ENCODE assay signal across 8 mouse cellular contexts in the genomic region with DNA sequence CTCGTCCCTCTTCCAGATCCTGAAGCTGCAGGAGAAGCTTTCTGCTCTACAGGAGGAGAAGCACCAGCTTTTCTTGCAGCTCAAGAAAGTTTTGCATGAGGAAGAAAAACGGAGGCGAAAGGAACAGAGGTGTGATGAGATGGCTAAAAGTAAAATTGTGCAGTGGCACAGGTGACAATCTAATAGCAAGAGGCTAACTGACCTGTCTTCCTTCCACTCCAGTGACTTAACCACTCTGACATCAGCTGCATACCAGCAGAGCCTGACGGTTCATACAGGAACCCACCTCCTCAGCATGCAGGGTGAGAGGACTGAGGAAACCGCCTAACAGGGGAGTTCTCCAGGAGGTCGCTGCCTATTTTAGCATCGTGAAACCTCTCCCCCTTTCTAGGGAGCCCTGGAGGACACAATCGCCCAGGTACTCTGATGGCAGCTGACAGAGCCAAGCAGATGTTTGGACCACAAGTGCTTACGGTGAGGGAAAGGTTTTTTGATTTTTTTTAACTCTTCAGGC. TPM values are rescaled to one million over a fixed set of nuclear protein-coding genes. Genes with fewer than 3 reads are reported as not detected.
DNase-seq lines count a peak whose midpoint lies in the region; ATAC-seq and TF ChIP-seq lines count a peak whose summit lies in the region.

No protein-coding gene starts in this region.

- 36% methylated on average over 9 of the region's 9 CpGs for WGBS in kidney, adult 2 months
- WGBS in hindbrain, embryonic 15.5 days, result 43% methylated on average over 9 of the region's 9 CpGs
- 41% methylated on average over 9 of the region's 9 CpGs for WGBS in midbrain, embryonic 13.5 days

- no peak overlapping the region for H3K27ac ChIP-seq in kidney, adult 2 months (ENCODE audit: insufficient read depth, low read depth, low read length)
- no peak overlapping the region for H3K27ac ChIP-seq in bone marrow macrophage, adult 2 months (ENCODE audit: insufficient read depth, low read depth, low read length)
- no peak overlapping the region for H3K27ac ChIP-seq in hindbrain, embryonic 15.5 days (replicated peaks)
- no peak overlapping the region for H3K27ac ChIP-seq in midbrain, embryonic 13.5 days

- H3K27me3 ChIP-seq in kidney, adult 2 months (replicated peaks; ENCODE audit: control insufficient read depth, insufficient read depth, low read length), result no peaks in the 10 kb centered on the region
- H3K27me3 ChIP-seq in hindbrain, embryonic 15.5 days, result no peaks in the 10 kb centered on the region
- H3K27me3 ChIP-seq in midbrain, embryonic 13.5 days, result no peaks in the 10 kb centered on the region

- TF ChIP-seq CTCF in kidney, adult 2 months (conservative IDR thresholded peaks at IDR 0.05; ENCODE audit: insufficient read depth, insufficient read length, low read depth, low read length), result no peak
- no peak for TF ChIP-seq CTCF in bone marrow macrophage, adult 2 months (IDR thresholded peaks at IDR 0.05; ENCODE audit: low read depth, low read length)

- no peak for DNase-seq in kidney, adult 2 months
- no peak for DNase-seq in kidney, adult 8-10 months
- DNase-seq in right cerebral cortex, postnatal 25 days, result no peak
- DNase-seq in T-cell, adult 2 months (ENCODE audit: low spot score), result no peak
- DNase-seq in urinary bladder, adult 18-20 months (ENCODE audit: low spot score in 2 of 2), result no peak

- TF ChIP-seq POLR2A in kidney, adult 2 months (IDR thresholded peaks at IDR 0.05; ENCODE audit: low read depth, low read length), result no peak
- no peak for TF ChIP-seq POLR2A in bone marrow macrophage, adult 2 months (IDR thresholded peaks at IDR 0.05; ENCODE audit: borderline replicate concordance, low read depth, low read length)

- H3K4me2 ChIP-seq in hindbrain, embryonic 15.5 days, result peak overlapping the region; percentile 97
- H3K4me2 ChIP-seq in midbrain, embryonic 13.5 days (replicated peaks), result peak overlapping the region; percentile 100

- no peak for ATAC-seq in hindbrain, embryonic 15.5 days (ENCODE audit: low FRiP score, low read depth)
- no peak for ATAC-seq in midbrain, embryonic 13.5 days

- H3K36me3 ChIP-seq in kidney, adult 2 months (ENCODE audit: control insufficient read depth, insufficient read depth, low read length), result peaks cover 9% of the 10 kb centered on the region; the same call in 1 of the 2 replicates
- peaks cover 72% of the 10 kb centered on the region for H3K36me3 ChIP-seq in hindbrain, embryonic 15.5 days
- peaks cover 79% of the 10 kb centered on the region for H3K36me3 ChIP-seq in midbrain, embryonic 13.5 days

- peak overlapping the region; percentile 98 for H3K4me3 ChIP-seq in kidney, adult 2 months (ENCODE audit: insufficient read depth, low read depth, low read length)
- peak overlapping the region; percentile 69 for H3K4me3 ChIP-seq in bone marrow macrophage, adult 2 months (ENCODE audit: insufficient read depth, low read length)
- peak overlapping the region; percentile 65 for H3K4me3 ChIP-seq in hindbrain, embryonic 15.5 days
- H3K4me3 ChIP-seq in midbrain, embryonic 13.5 days (replicated peaks), result peak overlapping the region; percentile 94

- H3K9ac ChIP-seq in hindbrain, embryonic 15.5 days, result peak overlapping the region; percentile 71
- peak overlapping the region; percentile 94 for H3K9ac ChIP-seq in midbrain, embryonic 13.5 days (replicated peaks)

- H3K9me3 ChIP-seq in hindbrain, embryonic 15.5 days, result no peaks in the 10 kb centered on the region
- H3K9me3 ChIP-seq in midbrain, embryonic 13.5 days, result no peaks in the 10 kb centered on the region

- peaks cover 17% of the 10 kb centered on the region for H3K4me1 ChIP-seq in kidney, adult 2 months (ENCODE audit: control insufficient read depth, insufficient read depth, low read length)
- peaks cover 26% of the 10 kb centered on the region for H3K4me1 ChIP-seq in bone marrow macrophage, adult 2 months (ENCODE audit: control insufficient read depth, insufficient read depth, low read length)
- peaks cover 43% of the 10 kb centered on the region for H3K4me1 ChIP-seq in hindbrain, embryonic 15.5 days (replicated peaks)
- peaks cover 50% of the 10 kb centered on the region for H3K4me1 ChIP-seq in midbrain, embryonic 13.5 days (replicated peaks)

RNA-seq across cellular contexts. Expression of gene Gps2, which starts 1.3 kb away (rescaled TPM):
- polyA plus RNA-seq in kidney, adult 2 months (2012; rRNA removed), result 72.9 and 75.5 TPM in 2 replicates
- 92.8 and 103 TPM in 2 replicates for polyA plus RNA-seq in bone marrow macrophage, adult 2 months (2012; ENCODE audit: insufficient read depth, insufficient read length, missing spikeins)
- polyA plus RNA-seq in hindbrain, embryonic 15.5 days (2015; fragmentation: Nextera tagmentation; extraction: Ambion mirVana), result 68.4 and 69.9 TPM in 2 replicates
- polyA plus RNA-seq in midbrain, embryonic 13.5 days (2015; fragmentation: Nextera tagmentation; extraction: Ambion mirVana), result 81.9 and 87.0 TPM in 2 replicates

RNA-seq across cellular contexts. Expression of gene Eif5a, which starts 6.8 kb away (rescaled TPM):
- 465 and 575 TPM in 2 replicates for polyA plus RNA-seq in kidney, adult 2 months (2012; rRNA removed)
- polyA plus RNA-seq in bone marrow macrophage, adult 2 months (2012; ENCODE audit: insufficient read depth, insufficient read length, missing spikeins), result 326 and 347 TPM in 2 replicates
- 1,083 and 1,119 TPM in 2 replicates for polyA plus RNA-seq in hindbrain, embryonic 15.5 days (2015; fragmentation: Nextera tagmentation; extraction: Ambion mirVana)
- 1,160 and 1,188 TPM in 2 replicates for polyA plus RNA-seq in midbrain, embryonic 13.5 days (2015; fragmentation: Nextera tagmentation; extraction: Ambion mirVana)

RNA-seq across cellular contexts. Expression of gene Neurl4, which starts 14.1 kb away (rescaled TPM):
- 72.0 and 80.1 TPM in 2 replicates for polyA plus RNA-seq in kidney, adult 2 months (2012; rRNA removed)
- 15.8 and 16.9 TPM in 2 replicates for polyA plus RNA-seq in bone marrow macrophage, adult 2 months (2012; ENCODE audit: insufficient read depth, insufficient read length, missing spikeins)
- polyA plus RNA-seq in hindbrain, embryonic 15.5 days (2015; fragmentation: Nextera tagmentation; extraction: Ambion mirVana), result 16.6 and 19.9 TPM in 2 replicates
- polyA plus RNA-seq in midbrain, embryonic 13.5 days (2015; fragmentation: Nextera tagmentation; extraction: Ambion mirVana), result 18.6 and 19.8 TPM in 2 replicates

RNA-seq across cellular contexts. Expression of gene 2810408A11Rik, which starts 14.2 kb away (rescaled TPM):
- 0.94 and 0.99 TPM in 2 replicates for polyA plus RNA-seq in kidney, adult 2 months (2012; rRNA removed)
- polyA plus RNA-seq in bone marrow macrophage, adult 2 months (2012; ENCODE audit: insufficient read depth, insufficient read length, missing spikeins), result 1.4 TPM in 1 of 2 replicates, not detected in the other
- 8.8 TPM in 2 replicates for polyA plus RNA-seq in hindbrain, embryonic 15.5 days (2015; fragmentation: Nextera tagmentation; extraction: Ambion mirVana)
- 16.1 and 17.1 TPM in 2 replicates for polyA plus RNA-seq in midbrain, embryonic 13.5 days (2015; fragmentation: Nextera tagmentation; extraction: Ambion mirVana)

RNA-seq across cellular contexts. Expression of gene Acap1, which starts 19.6 kb away (rescaled TPM):
- polyA plus RNA-seq in kidney, adult 2 months (2012; rRNA removed), result 1.7 and 6.1 TPM in 2 replicates
- 0.66 TPM in 1 of 2 replicates, not detected in the other for polyA plus RNA-seq in bone marrow macrophage, adult 2 months (2012; ENCODE audit: insufficient read depth, insufficient read length, missing spikeins)
- 0.52 and 0.58 TPM in 2 replicates for polyA plus RNA-seq in hindbrain, embryonic 15.5 days (2015; fragmentation: Nextera tagmentation; extraction: Ambion mirVana)
- polyA plus RNA-seq in midbrain, embryonic 13.5 days (2015; fragmentation: Nextera tagmentation; extraction: Ambion mirVana), result 0.37 and 0.48 TPM in 2 replicates
